Mouse (Mus musculus) retina, postnatal 1 day (tissue): Measurements from ENCODE around the gene Sdhaf4.
"Not testable (repeated sequence)": the region's sequence is repeated elsewhere in the genome, so short reads cannot be mapped to it uniquely, and the experiment has no call there.

Experiments
- DNase-seq: peaks from one replicate; pipeline ENCODE4 v3.0.0-alpha.2; 2012

Sdhaf4 gene

DNA sequence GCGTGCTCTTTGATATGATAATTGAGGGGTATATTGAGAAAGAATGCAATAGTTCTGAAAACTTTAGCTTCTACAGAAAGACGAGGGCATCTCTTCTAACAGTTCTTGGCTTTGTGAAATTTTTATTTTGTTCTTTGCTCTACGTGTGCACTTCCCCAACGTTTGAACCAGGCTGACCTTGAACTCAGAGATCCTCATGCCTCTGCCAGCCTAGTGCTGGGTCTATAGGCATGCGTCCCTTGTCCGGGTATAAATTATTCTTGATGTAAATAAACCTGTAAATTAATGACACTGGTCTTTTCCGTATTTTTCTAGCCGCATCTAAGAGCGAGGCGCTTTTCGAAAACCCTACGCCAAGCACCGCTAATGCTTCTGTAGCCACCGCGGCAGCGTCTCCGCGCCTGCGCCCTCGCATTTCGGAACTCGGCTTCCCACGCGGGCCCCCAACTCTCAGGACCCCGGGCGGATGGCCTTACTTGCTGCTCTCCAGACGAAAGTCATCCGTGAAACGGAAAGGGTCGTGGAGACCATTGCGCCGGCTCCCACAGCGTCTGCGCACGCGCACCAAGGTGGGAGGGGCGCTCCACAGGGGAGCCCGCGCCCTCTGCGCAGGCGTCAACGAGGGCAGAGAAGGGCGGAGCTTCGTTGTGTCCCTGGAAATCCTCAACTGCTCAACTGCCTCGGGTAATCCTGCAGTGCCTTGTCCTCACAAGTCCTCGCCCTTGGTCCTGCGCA is at the start of gene Sdhaf4:
TSS of gene Sdhaf4 (minus strand) at position 587 of the 735 bp plus-strand sequence.
- peak; percentile 96 for DNase-seq

DNA sequence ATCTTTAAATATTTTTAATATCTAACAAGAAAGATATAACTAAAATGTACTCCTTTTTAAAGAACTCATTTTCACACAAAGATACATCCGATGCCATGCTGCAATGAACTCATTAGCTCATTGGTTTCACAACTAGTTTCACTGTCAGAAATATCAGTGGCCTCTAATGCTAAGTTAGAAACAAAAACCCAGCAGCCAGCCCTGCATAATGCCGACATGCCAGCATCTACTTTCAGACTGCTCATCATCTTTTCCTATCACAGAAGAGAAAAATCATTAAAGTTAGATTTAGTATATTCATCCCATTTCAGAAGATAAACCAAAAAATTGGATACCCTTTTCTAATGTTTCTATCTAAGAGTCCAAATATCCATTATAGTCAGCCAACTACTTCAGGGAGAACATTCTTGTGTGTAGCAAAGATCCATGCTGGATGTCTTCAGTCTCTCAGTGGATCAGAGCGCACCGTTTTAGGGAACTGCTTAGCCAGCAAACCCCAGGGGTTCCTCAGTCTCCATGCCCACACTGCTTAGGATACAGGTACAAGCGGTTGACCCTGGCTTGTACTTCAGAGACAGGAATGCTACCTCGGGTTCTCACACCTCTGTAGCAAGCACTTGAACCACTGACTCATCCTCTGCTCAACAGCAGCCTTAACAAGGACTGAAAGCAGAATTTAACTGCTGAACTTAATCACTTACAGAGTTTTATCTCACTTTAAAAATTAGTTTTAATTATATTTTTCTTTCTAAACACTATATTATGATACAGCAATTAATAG is 41.5 kb upstream of the Sdhaf4 start:
- no peak for DNase-seq

DNA sequence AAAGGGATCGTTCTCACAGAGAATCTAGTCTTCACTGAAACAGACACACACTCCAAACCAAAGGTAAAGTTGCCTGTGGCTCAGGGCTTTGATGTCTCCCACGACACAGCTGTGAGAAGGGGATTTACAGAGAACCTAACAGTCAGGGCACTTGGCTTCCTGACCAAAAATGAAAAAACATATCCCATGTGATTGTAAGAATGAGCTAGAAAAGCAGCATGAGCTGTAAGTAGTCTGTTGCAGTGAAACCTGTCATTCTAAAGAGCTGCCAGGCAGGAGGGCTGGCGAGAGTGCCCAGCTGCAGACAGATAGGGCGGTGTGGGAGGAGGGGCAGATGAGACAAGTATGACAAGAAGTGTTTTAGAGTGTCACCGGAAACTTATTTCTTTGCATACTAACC is 40.2 kb upstream of the Sdhaf4 start:
- no peak for DNase-seq

DNA sequence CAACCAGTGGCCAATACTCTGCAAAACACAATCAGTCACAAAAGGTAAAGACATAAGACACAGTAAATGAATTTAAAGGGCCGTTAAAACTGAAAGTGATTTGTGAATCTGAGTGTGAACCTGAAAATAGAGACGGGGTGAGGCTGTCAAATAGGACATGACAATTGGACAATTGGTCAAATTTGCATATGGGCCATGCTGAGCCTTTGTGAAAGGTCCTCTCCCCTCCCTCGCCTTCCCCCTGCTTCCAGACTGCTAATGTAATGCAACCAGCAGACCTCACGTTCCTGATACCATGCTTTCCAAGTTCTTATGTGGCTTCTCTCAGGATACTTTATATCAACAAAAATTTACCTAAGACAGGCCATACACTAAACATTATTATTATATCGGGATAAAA is 37.6 kb upstream of the Sdhaf4 start:
- DNase-seq: peak; percentile 5

DNA sequence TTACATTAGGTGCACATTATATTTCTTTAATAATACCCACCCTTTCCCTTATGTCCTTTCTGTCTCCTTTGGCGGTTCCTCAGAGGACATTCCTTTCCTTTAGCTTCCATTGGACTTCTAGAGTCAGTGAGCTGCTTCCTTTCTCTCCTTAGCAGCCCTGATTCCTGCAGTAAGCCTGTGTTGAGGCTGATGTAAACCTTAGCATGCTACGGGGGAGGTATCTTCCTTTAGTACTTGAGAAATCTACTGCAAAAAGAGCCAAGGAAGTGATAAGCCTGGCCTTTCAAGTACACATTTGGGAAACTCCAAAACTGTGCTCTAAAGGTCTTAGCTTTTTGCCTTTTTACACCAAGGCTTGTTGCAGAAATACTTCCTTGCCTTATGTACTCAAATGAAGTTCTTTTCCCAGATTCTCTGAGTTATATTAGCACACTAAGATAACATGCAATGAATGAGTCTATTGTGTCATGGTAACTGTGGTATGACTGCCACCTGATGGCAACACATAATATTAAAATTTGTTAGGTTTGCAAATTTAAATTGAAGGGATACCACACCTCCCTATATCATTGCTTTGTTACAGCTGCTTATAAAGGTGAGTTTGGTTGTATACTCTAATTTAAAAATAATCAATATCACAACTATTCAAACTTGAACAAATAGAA is 28.4 kb upstream of the Sdhaf4 start:
- peak; percentile 26 for DNase-seq

DNA sequence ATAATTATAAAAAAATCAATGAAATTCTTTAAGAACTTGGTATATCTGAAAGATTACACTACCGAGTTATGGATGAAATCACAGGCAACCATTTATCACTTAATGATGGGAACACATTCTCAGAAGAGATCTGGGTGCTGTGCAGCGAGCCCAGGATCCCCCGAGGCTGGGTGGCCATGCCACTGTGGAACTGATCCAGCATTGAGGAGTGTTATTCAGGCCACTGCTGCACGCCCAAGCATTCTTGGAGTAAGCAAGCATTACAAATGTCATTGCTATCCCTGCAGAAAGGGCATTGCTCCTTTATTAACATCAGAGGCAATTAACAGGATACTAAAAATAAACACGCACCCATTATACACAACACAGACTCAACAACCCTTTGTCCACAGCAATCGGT is 5.4 kb upstream of the Sdhaf4 start:
- no peak for DNase-seq

DNA sequence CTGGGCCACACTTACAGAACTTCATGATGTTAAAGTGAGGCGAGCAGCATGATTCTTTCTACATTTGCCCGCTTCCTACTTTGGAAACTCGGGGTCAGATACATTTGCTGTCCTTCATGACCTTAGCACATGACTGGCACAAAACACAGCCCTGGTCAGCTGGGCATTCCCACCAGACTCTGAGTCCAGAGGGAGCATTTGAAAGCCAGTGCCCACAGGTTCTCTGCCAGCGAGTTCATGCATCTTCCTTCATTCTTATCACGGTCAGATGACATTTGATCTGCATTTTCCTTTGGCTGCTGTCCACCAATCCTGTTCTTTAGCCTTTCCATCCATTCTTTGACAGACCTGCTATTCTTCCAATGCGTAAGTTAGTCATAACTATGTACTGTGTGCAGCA is 4.6 kb upstream of the Sdhaf4 start:
- DNase-seq: no peak

DNA sequence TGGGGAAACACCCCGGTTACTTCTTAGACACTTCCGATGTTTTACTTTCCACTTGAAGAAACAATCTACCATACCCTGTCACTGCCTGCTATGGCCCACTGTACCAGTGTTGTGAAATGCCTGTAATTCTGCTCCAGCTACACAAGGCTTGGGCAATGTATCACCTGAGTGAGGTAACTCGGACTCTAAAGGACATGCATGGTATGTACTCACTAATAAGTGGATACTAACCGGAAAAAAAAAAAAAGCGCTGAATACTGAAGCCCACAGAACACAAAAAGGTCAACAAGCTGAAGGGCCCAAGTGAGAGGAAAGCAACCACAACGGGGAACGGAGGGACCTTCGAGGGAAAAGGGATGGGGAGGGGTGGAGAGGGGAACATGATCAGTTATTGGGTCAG is 2.2 kb upstream of the Sdhaf4 start:
- DNase-seq: no peak

DNA sequence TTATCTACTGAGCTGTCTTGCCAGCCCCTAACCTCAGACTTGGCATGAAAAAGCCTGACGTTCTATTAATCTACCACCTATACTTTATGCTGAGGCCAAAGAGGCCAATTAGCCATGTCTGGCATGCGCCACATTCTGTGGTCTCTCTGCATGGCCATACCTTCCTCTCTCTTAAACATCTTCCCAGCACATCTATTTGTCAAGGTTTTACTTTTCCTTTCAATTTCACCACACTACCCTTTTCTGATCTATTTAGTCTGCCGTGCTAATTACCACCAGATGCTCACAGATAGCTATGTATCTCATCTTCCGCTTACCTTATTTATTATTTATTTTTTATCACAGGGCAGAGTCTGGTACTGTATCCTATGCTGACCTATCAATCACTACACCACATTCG is 6.1 kb downstream of the Sdhaf4 start:
- no peak for DNase-seq

DNA sequence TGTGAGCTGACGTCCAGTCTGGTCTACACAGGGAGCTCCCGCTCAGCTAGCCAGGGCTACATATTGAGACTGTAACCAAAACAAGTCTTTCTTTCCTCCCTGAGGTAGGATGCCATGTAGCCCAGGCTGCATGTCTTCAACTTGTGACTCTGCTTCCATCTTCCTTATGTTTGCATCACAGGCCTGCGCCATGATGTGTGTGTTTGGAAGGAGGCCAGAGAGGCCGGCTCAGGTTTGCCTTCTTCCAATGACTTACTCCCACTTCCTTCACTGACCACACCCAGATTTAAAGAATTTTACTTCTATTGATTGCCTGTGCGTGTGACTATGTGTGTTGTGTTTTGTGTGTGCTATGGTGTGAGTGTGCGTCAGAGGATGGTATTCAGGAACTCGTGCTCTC is 6.6 kb downstream of the Sdhaf4 start:
- DNase-seq: no peak

DNA sequence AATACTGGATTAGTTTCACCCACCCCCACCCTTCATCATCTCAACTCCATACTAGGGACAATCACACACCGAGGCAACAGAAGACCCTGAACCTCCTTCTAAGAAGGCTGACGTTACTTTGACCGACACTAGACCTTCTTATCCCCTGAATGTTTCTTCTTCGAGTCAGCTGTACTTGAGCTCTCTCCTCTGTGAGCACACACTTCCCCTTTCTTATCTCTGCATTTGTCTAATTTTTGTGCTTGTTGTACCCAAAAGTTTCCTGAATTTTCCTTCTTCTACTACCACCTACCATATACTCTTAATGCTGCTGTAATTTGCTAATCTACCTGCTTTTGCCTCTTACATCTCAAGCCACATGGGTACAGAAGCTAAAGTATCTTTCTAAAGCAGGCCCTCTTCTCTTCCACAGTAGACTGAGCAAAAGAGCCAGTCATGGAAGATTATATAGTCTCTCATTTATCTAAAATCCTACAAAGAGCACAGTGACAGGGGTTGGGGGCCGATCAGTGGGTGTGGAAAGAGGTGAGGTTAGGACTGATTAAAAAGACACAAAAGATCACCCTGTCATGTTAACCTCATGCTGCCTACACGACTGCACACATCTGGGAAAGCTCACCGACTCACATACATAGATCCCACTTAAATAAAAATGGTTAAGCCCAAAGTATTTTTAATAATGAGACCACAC is 7.2 kb downstream of the Sdhaf4 start:
- no peak for DNase-seq

DNA sequence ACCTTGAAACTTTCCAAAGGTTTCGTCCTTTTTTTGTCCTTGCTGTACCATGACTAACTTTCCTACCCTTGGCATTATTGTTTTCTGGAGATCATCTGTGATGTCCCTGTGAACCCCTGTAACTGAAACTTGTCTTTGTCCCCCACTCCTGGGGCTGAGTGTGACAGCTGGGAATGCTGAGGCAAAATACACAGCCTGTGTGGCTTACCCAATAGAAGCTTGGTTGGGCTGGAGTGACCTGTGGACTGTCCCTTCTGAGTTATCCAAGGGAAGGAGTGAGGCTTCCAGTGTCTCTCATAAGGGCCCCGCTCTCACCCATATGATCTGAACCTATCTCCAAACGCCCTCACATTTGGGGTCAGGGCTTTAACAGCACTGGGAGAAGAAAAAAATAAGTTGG is 8.0 kb downstream of the Sdhaf4 start:
- DNase-seq: no peak

DNA sequence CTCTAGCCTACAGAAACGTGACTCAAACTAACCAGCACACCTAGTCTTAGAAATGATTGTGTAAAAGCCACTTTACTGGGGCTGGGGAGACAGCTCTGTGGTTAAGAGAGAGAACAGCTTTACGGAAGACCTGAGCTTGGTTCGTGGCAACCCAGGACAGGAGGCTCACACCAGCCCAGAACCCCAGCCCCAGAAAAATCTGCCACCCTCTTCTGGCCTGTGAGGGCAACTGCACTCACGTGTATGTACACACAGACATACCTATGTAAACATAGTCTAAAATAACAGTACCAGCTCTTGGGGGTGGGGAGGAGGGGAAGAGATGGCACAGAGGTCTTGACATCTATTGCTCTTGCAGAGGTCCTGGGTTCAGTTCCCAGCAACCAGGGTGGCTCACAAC is 10.0 kb downstream of the Sdhaf4 start:
- no peak for DNase-seq

DNA sequence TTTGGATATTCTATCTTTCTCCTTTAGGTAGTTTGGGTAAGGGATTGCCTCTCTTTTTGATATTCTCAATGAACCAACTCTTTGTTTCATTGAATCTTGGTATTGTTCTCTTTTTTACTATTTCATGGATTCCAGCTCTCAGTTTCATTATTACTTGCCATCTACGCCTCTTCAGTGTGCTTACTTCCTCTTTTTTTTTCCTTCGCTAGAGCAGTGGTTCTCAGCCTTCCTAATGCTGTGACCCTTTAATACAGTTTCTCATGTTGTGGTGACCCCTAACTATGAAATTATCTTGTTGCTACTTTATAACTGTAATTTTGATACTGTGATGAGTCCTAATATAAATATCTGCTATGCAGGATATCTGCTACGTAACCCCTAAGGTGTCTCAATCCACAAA is 22.3 kb downstream of the Sdhaf4 start:
- no peak for DNase-seq

DNA sequence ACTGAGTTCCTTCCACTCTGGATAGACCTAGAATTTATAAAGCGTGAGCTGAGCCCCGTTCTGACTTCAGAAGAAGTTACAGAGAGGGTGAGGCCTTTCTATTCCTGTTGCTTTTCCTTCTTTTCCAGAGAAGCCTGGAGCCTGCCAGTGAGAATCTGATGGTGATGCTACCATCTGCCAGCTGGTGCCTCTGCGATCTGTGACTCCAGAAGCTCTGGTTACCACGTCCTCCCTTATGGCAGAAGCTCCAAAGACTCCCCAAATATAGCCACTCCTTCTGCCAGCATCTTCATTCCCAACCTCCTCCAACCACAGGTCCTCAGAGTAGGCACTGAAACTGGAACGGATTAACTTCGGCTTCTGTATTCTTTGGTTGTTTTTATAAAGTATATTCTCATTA is 27.2 kb downstream of the Sdhaf4 start:
- no peak for DNase-seq

DNA sequence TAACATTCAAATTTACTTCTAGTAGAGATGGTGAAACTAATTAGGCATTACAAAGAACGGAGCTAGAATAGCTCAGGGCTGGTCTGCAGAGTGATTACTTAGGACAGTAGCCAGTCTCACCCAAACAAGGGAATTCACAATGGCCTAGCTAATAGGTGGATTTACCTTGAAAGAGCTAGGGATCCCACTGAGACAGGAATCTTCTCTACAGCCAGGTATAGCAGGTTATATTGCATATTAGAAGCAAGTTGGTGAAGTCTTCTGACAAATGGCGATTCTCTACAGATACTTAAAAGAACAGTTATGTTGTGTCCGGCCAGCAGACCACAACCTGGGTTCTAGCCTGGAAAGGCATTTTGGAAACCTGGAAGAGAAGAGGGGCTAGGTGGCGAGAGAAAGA is 34.3 kb downstream of the Sdhaf4 start:
- DNase-seq: not testable (repeated sequence)

DNA sequence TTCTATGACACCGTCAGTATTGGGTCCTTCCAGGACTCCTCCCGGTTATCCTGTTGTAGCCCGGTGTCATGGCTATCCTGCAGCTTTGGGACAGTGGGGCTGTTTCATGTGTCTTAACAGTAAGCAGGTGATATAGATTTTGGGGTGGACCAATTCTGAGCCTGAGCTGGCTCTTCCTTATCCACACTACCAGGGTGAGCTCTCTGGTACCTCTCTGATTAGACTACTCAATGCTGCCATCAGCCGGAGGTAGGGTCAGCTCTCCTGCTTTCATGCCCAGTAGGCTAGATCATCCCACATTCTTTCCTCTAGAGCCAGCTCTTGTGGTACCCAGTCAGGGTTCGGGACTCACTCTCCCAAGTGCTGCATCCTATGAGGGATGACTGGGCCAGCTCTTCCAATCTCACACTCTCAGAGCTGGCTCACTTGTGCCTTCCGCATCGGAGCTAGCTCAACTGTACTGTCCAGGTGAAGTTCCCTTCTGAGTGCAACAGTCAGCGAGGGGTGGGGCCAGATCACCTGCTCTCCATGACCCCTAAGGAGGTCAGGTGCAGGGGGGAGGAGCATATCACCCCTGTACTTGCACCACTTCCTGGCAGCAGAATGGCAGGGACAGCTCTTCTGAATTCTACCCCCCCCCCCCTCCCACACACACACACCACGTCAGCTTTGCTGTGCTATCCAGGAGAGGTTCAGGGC is 37.3 kb downstream of the Sdhaf4 start:
- DNase-seq: no peak

DNA sequence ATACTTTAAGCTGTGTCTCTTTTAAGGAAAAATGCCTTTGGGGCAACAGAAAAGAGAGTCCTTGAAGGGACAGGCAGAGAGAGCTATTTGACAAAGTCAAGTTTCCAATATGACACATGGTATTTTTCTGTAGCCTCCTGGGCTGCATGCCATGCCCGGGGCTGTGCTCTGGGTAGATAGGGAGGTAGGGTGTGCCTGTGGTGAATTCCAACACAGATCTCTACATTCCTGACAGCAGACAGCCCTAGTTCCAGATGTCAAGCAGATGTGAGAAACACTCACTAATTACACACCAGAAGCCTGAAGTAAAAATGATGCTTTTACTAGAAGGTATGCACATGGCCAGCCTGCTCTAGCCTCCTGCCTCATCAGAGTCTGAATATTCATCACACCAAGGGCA is 39.2 kb downstream of the Sdhaf4 start:
- no peak for DNase-seq

DNA sequence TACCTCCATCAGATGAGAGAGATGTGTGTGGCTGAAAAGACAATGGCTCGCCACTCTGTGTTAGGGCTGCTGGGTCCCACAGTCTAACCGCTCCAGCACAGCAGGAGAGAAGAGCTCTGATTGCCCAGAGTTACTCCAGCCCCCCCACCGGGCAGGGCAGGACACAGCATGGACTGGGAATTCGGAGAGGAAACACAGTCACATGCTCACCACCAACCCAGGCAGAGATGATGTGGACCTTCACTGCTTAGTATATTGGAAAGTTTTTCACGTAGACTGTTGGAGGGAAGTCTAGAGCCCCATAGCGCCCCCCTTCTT is 46.1 kb downstream of the Sdhaf4 start:
- peak; percentile 24 for DNase-seq

DNA sequence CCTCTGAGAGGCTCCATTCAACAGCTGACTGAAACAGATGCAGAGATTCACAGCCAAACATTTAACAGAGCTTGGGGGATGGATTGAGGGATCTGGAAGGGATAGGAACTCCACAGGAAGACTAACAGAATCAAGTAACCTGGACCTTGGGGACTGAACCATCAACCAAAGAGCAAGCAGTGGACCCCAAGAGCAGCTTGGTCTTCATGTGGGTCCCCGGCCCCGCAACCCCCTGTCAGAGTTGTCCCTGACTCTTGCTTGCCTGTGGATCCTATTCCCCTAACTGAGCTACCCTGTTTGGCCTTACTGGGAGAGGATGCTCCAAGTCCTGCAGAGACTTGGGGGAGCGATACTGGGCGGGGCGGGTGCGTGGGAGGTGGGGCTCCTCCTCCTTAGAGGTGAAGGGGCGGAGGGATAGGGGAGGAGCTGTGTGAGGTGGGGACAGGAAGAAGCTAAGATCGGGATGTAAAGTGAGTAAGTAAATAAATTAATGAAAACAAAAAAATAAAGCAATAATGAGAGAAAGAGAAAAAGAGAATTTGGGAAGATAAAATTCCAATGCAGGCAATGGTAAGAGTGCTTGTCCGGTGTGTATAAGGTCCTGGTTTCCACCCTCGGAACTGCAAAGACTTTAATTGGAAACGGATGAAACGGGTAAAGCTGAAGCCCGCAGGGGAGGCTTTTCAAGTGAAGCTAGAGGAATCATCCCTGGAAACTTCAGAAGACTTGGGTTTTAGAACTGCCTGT is 46.6 kb downstream of the Sdhaf4 start:
- peak; percentile 32 for DNase-seq

DNA sequence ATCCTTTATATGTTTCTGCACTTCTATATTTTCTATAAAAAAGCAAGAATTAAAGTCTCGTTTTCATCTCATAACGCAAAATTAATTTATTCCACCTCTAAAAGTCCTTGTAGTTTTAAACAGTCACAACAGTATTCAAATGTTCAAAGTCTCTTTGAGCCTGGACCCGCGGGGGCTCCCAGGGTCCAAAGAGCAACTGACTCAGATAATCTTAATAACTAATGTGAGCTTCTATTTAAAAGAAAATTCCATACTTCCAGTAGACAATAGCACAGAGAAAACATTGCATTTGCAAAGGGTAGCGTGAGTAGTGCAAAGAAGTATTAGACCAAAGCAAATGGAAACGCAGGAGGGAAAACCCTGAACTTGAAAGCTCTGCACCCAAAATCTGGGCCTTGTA is 47.4 kb downstream of the Sdhaf4 start:
- DNase-seq: no peak

DNA sequence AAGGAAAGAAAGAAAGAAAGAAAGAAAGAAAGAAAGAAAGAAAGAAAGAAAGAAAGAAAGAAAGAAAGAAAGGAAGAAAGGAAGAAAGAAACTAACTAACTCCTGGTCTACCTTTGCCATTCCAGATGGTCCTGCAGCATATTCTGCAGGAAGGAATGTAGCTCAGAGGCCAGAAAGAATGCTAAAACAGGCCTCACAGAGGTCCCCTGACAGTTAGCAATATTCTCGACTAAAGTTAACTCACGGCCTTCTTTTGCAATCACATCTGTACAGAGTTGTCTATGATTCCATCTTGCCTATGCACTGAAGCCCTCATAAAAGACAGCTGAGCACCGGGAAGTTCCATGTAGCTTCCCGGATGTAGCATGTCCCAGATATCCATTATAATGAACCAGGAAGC is 49.9 kb downstream of the Sdhaf4 start:
- no peak for DNase-seq
